Mouse (Mus musculus): Measurements from ENCODE around the gene Plekhn1. TPM values are rescaled to one million over a fixed set of nuclear protein-coding genes. Genes with fewer than 3 reads are reported as not detected.
A peak's percentile ranks its signal among the peaks of the same experiment; 100 is the strongest.

The Plekhn1 gene
- polyA plus RNA-seq, 1 experiment from 2014 or later, result 26.7 TPM

- DNase-seq (ENCODE audit: low spot score), result peak; percentile 68
- H3K4me3 ChIP-seq (ENCODE audit: low read depth, low read length), result peak overlapping the region; percentile 61
- no peaks in the 10 kb centered on the region for H3K9me3 ChIP-seq (ENCODE audit: control insufficient read depth, low read length)
- H3K36me3 ChIP-seq (ENCODE audit: control insufficient read depth, insufficient read depth, low read length), result no peaks in the 10 kb centered on the region
- H3K4me2 ChIP-seq (ENCODE audit: low read depth, low read length, severe bottlenecking), result peak overlapping the region; percentile 94
- WGBS, result under 1% methylated on average over 49 of the region's 49 CpGs
- peak overlapping the region; percentile 62 for H3K27ac ChIP-seq (ENCODE audit: low read depth, low read length)
- peak; percentile 57 for ATAC-seq (replicated peaks; ENCODE audit: low FRiP score)
- H3K4me1 ChIP-seq (replicated peaks; ENCODE audit: control insufficient read depth, insufficient read depth, low read length), result peaks cover 13% of the 10 kb centered on the region; the same call in 1 of the 2 replicates
- H3K27me3 ChIP-seq (ENCODE audit: control insufficient read depth, insufficient read depth, low read length), result no peaks in the 10 kb centered on the region
- peak overlapping the region; percentile 77 for H3K9ac ChIP-seq (ENCODE audit: low read length)
These were observed 31.1 kb downstream of the Plekhn1 start for GRCm38 (mm10) chr4:156203413-156204131.

GRCm38 (mm10) chr4:156203001-156203412, 31.6 kb downstream of the Plekhn1 start, which contains the start of gene AW011738:
TSS of gene AW011738 (plus strand) at chr4:156203304.
- H3K27me3 ChIP-seq (ENCODE audit: control insufficient read depth, insufficient read depth, low read length), result no peaks in the 10 kb centered on the region

GRCm38 (mm10) chr4:156202462-156202893, 32.2 kb downstream of the Plekhn1 start:
- Histone ChIP-seq H3K36me3 (ENCODE audit: control insufficient read depth, insufficient read depth, low read length) (no peaks in the 10 kb centered on the region), H3K4me2 (ENCODE audit: low read depth, low read length, severe bottlenecking) (peak overlapping the region; percentile 94), H3K9ac (ENCODE audit: low read length) (peak overlapping the region; percentile 77; the same call in 1 of the 2 replicates), H3K27me3 (ENCODE audit: control insufficient read depth, insufficient read depth, low read length) (no peaks in the 10 kb centered on the region), H3K9me3 (ENCODE audit: control insufficient read depth, low read length) (no peaks in the 10 kb centered on the region), H3K4me3 (ENCODE audit: low read depth, low read length) (peak overlapping the region; percentile 61), H3K4me1 (replicated peaks; ENCODE audit: control insufficient read depth, insufficient read depth, low read length) (peaks cover 13% of the 10 kb centered on the region; the same call in 1 of the 2 replicates), H3K27ac (ENCODE audit: low read depth, low read length) (peak overlapping the region; percentile 50; the same call in 1 of the 2 replicates)
- DNase-seq (ENCODE audit: low spot score), result no peak
- 44% methylated on average over 12 of the region's 12 CpGs for WGBS
- no peak for ATAC-seq (replicated peaks; ENCODE audit: low FRiP score)

More at GRCm38 (mm10) chr4:156203001-156203412, 31.6 kb downstream of the Plekhn1 start, which contains the start of gene AW011738:
- peaks cover 13% of the 10 kb centered on the region; the same call in 1 of the 2 replicates for H3K4me1 ChIP-seq (replicated peaks; ENCODE audit: control insufficient read depth, insufficient read depth, low read length)
- 0% methylated on average over 33 of the region's 39 CpGs for WGBS
- H3K27ac ChIP-seq (ENCODE audit: low read depth, low read length), result peak within 1 kb of the TSS; percentile 62
- H3K9ac ChIP-seq (ENCODE audit: low read length), result peak within 1 kb of the TSS; percentile 77
- ATAC-seq (replicated peaks; ENCODE audit: low FRiP score) (peak; percentile 87), DNase-seq (ENCODE audit: low spot score) (peak; percentile 92)
- H3K4me3 ChIP-seq (ENCODE audit: low read depth, low read length), result peak within 1 kb of the TSS; percentile 61
- no peaks in the 10 kb centered on the region for H3K9me3 ChIP-seq (ENCODE audit: control insufficient read depth, low read length)
- H3K36me3 ChIP-seq (ENCODE audit: control insufficient read depth, insufficient read depth, low read length), result no peaks in the 10 kb centered on the region
- peak within 1 kb of the TSS; percentile 94 for H3K4me2 ChIP-seq (ENCODE audit: low read depth, low read length, severe bottlenecking)

DNA sequence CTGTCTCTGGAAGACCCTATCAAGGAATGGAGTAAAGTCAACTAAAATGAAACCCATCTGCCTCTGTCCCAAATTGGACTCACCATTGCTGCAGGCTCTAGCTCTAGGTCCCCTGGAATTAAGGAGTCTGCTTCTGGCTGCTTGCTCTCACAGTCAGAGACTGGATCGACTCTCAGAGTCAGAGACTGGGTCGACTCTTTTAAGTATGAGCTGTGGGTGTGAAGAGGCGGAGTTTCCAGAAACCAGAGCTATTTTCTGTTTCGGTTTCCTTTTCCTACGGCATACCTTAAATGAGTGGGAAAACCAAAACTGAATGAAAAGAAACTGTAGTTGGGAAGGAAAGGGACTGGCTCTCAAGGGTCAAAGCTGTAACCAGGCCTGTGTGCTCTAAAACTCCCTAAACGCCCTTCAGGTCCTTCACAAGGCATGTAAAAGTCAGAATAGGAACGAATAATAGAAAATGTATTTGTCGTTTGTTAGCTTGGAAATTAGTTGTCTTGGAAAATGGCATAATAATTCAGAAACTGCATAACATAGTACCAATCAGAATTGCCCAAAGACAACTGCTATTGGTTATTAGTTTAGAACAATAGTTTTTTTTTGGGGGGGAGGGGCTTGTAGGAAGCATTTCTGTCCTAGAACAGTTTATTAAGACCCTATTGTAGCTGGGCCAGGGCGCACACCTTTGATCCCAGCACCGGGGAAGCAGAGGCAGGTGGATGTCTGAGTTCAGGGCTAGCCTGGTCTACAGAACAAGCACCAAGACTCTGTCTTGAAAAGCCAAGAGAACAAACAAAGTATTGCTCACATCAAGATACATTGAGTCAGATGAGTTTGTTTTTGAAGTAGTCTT, 33.8 kb downstream of the Plekhn1 start, which contains the start of gene Isg15:
Isg15 (minus strand) TSS at position 196 of the 853 bp plus-strand sequence.
- Histone ChIP-seq H3K9ac (ENCODE audit: low read length) (no peak within 1 kb of the TSS), H3K27me3 (ENCODE audit: control insufficient read depth, insufficient read depth, low read length) (no peaks in the 10 kb centered on the region), H3K9me3 (ENCODE audit: control insufficient read depth, low read length) (no peaks in the 10 kb centered on the region), H3K27ac (ENCODE audit: low read depth, low read length) (no peak within 1 kb of the TSS), H3K4me3 (ENCODE audit: low read depth, low read length) (no peak within 1 kb of the TSS), H3K4me2 (ENCODE audit: low read depth, low read length, severe bottlenecking) (no peak within 1 kb of the TSS), H3K4me1 (replicated peaks; ENCODE audit: control insufficient read depth, insufficient read depth, low read length) (peaks cover 16% of the 10 kb centered on the region), H3K36me3 (ENCODE audit: control insufficient read depth, insufficient read depth, low read length) (no peaks in the 10 kb centered on the region)
- no peak for DNase-seq (ENCODE audit: low spot score)
- 68% methylated on average over 10 of the region's 10 CpGs for WGBS
- ATAC-seq (replicated peaks; ENCODE audit: low FRiP score), result no peak

DNA sequence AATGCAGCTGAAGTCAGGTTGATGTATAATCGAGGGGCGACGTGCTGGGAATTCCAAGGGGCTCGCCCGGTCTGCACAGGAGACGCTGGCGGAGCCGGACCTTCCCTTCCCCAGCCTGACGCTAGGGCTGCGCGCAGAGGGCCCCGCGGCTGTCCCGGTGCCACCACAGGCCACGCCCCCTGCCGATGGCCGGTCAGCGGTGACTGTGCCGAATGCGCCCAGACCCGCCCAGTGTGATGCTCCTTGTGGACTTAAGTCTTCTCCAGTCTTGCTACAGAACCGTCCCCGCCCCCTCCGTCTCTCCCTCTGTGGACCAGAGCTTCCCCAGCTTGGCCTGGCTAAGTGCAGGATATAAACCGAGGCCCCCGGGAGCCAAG, 36.8 kb downstream of the Plekhn1 start:
- peak overlapping the region; percentile 37 for H3K9ac ChIP-seq (ENCODE audit: low read length)
- ATAC-seq (replicated peaks; ENCODE audit: low FRiP score) (peak; percentile 94), DNase-seq (ENCODE audit: low spot score) (peak; percentile 97)
- H3K9me3 ChIP-seq (ENCODE audit: control insufficient read depth, low read length), result no peaks in the 10 kb centered on the region
- peak overlapping the region; percentile 89 for H3K4me3 ChIP-seq (ENCODE audit: low read depth, low read length)
- H3K4me1 ChIP-seq (replicated peaks; ENCODE audit: control insufficient read depth, insufficient read depth, low read length), result peaks cover 31% of the 10 kb centered on the region
- peak overlapping the region; percentile 42 for H3K4me2 ChIP-seq (ENCODE audit: low read depth, low read length, severe bottlenecking)
- no peaks in the 10 kb centered on the region; the same call in 1 of the 2 replicates for H3K36me3 ChIP-seq (ENCODE audit: control insufficient read depth, insufficient read depth, low read length)
- H3K27me3 ChIP-seq (ENCODE audit: control insufficient read depth, insufficient read depth, low read length), result no peaks in the 10 kb centered on the region
- WGBS, result 0% methylated on average over 26 of the region's 26 CpGs
- H3K27ac ChIP-seq (ENCODE audit: low read depth, low read length), result peak overlapping the region; percentile 87

DNA sequence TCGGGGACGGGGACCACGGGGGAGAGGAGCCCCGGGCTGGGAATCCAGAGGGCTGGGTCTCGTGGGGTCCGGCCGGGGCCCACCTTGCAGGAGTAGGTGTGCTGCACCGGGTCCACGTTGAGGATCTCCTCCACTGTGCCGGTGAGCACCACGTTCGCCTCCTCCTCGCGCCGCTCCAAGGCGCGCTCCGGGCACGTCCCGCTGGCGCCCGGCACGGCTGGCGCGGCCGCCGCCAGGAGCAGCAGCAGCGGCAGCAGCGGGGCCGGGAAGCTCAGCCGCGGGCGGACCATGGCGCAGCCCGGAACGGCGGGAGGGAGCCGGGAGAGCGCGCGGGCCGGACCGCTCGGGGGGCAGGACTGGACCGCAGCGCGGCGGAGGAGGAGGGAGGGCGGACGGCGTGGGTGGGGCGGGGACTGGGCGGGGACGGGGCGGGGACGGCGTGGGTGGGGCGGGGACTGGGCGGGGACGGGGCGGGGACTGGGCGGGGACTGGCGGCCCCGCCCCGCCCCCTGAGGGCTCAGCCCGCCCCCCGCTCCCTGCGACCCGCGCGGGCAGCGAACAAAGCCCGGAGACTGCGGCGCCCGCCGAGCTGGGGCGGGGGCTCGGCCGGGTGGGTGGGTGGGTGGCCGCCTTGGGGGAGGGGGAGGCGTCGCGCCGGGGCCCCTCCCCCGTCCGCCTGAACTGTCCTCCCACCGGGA, 37.4 kb downstream of the Plekhn1 start, which contains the start of gene Agrn:
Agrn (minus strand) TSS at position 358 of the 698 bp plus-strand sequence.
- peak; percentile 83 for ATAC-seq (replicated peaks; ENCODE audit: low FRiP score)
- Histone ChIP-seq H3K36me3 (ENCODE audit: control insufficient read depth, insufficient read depth, low read length) (no peaks in the 10 kb centered on the region; the same call in 1 of the 2 replicates), H3K27me3 (ENCODE audit: control insufficient read depth, insufficient read depth, low read length) (no peaks in the 10 kb centered on the region), H3K4me3 (ENCODE audit: low read depth, low read length) (peak within 1 kb of the TSS; percentile 89), H3K9ac (ENCODE audit: low read length) (peak within 1 kb of the TSS; percentile 90), H3K9me3 (ENCODE audit: control insufficient read depth, low read length) (no peaks in the 10 kb centered on the region), H3K27ac (ENCODE audit: low read depth, low read length) (peak within 1 kb of the TSS; percentile 87), H3K4me1 (replicated peaks; ENCODE audit: control insufficient read depth, insufficient read depth, low read length) (peaks cover 32% of the 10 kb centered on the region), H3K4me2 (ENCODE audit: low read depth, low read length, severe bottlenecking) (peak within 1 kb of the TSS; percentile 70)
- WGBS, result under 1% methylated on average over 47 of the region's 88 CpGs
- no peak for DNase-seq (ENCODE audit: low spot score)

DNA sequence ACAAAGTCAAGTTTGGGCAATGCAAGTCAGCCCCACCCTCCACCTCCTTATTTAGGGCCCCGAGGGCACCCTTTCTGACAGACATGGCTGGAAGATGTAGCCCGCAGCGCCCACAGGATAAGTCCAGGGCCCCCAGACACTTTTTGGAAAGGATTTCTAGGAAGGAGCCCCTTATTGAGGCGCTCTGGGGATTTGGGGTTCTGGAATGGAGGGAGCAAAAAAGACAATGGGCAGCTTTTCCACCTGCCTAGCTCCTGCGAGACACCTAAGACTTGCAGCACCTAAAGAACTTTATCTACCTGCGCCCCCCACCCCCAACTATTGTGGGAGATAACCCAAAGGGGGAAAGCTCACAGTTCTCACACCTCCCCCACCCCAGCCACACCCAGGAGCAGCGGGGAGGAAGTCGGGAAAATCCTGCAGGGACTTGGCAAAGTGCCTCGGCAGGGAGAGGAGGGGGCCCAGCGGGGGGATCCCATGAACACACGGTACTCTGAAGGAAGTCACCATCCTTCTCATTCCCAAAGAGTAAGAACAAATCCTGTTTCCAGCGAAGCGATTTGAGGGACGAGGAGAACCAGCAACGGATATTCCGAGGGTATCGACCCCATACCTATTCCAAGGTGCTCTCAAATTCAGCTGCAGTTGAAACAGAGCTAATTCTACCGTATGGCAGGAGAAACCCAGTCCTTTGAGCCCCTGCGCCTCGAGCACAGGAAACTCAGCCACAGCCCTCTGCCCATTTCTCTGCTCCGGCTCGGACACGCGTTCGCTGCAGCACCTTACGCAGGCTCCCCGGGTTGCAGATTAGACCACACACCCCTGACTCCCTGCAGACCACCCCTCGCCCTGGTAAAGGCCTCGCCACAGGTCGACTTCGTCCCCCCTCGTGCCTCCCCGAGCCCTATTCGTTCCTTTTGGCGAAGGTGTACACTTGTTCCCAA, 38.5 kb downstream of the Plekhn1 start:
- Histone ChIP-seq H3K4me2 (ENCODE audit: low read depth, low read length, severe bottlenecking) (peak overlapping the region; percentile 70), H3K9me3 (ENCODE audit: control insufficient read depth, low read length) (no peaks in the 10 kb centered on the region), H3K9ac (ENCODE audit: low read length) (peak overlapping the region; percentile 90), H3K4me3 (ENCODE audit: low read depth, low read length) (peak overlapping the region; percentile 89), H3K27me3 (ENCODE audit: control insufficient read depth, insufficient read depth, low read length) (no peaks in the 10 kb centered on the region), H3K36me3 (ENCODE audit: control insufficient read depth, insufficient read depth, low read length) (no peaks in the 10 kb centered on the region; the same call in 1 of the 2 replicates), H3K27ac (ENCODE audit: low read depth, low read length) (peak overlapping the region; percentile 42; the same call in 1 of the 2 replicates), H3K4me1 (replicated peaks; ENCODE audit: control insufficient read depth, insufficient read depth, low read length) (peaks cover 39% of the 10 kb centered on the region)
- peak; percentile 82 for DNase-seq (ENCODE audit: low spot score)
- 4% methylated on average over 35 of the region's 35 CpGs for WGBS
- ATAC-seq (replicated peaks; ENCODE audit: low FRiP score), result no peak

All from forebrain, embryonic 11.5 days (tissue).